Mouse (Mus musculus) layer of hippocampus, adult 18-20 months (tissue): ENCODE measurements around the gene Cmah. TPM values are rescaled to one million over a fixed set of nuclear protein-coding genes. Genes with fewer than 3 reads are reported as not detected.
"Not testable (repeated sequence)": the region's sequence is repeated elsewhere in the genome, so short reads cannot be mapped to it uniquely, and the experiment has no call there.

Source experiments
- DNase-seq, 2 experiments: peaks; one replicate each; pipeline ENCODE4 v3.0.0; 2022; ENCODE audit warnings: low spot score in 2 of 2
- total RNA-seq, 2 experiments: library from RNA; stranded (reverse); gene quantifications; 2 replicates each; pipeline ENCODE4 v1.2.3; 2021

The Cmah gene
- total RNA-seq, 2 experiments from 2014 or later, result 0.42 to 0.79 TPM

- no peak for DNase-seq
Measured at GRCm38 (mm10) chr13:24339907-24340306, 12.7 kb downstream of the Cmah start.

GRCm38 (mm10) chr13:24340462-24340861 is 13.3 kb downstream of the Cmah start:
- DNase-seq, result no peak

- DNase-seq, result no peak
Measured at GRCm38 (mm10) chr13:24342091-24342490, 14.9 kb downstream of the Cmah start.

- DNase-seq, result no peak
Measured at GRCm38 (mm10) chr13:24353004-24353403, 25.8 kb downstream of the Cmah start.

- no peak for DNase-seq
Measured at GRCm38 (mm10) chr13:24354751-24355150, 27.5 kb downstream of the Cmah start.

GRCm38 (mm10) chr13:24359181-24359580 is 32.0 kb downstream of the Cmah start:
- no peak for DNase-seq

GRCm38 (mm10) chr13:24365191-24365590 is 38.0 kb downstream of the Cmah start:
- no peak for DNase-seq

- no peak for DNase-seq
Measured at GRCm38 (mm10) chr13:24372893-24373599, 45.8 kb downstream of the Cmah start.

GRCm38 (mm10) chr13:24374606-24375005 is 47.4 kb downstream of the Cmah start:
- not testable (repeated sequence) for DNase-seq

GRCm38 (mm10) chr13:24375320-24376203 is 48.4 kb downstream of the Cmah start:
- no peak for DNase-seq

GRCm38 (mm10) chr13:24380713-24381112 is 53.5 kb downstream of the Cmah start:
- no peak for DNase-seq

- no peak for DNase-seq
Measured at GRCm38 (mm10) chr13:24383885-24384284, 56.7 kb downstream of the Cmah start.

- DNase-seq, result no peak
Measured at GRCm38 (mm10) chr13:24391892-24392291, 64.7 kb downstream of the Cmah start.

GRCm38 (mm10) chr13:24392655-24393054 is 65.5 kb downstream of the Cmah start:
- no peak for DNase-seq

GRCm38 (mm10) chr13:24393055-24393454 is 65.9 kb downstream of the Cmah start:
- no peak for DNase-seq

- no peak for DNase-seq
Measured at GRCm38 (mm10) chr13:24395815-24396214, 68.6 kb downstream of the Cmah start.

GRCm38 (mm10) chr13:24397181-24397580 is 70.0 kb downstream of the Cmah start:
- DNase-seq, result no peak

GRCm38 (mm10) chr13:24398488-24398887 is 71.3 kb downstream of the Cmah start:
- DNase-seq, result no peak

- not testable (repeated sequence) for DNase-seq
Measured at GRCm38 (mm10) chr13:24401821-24402220, 74.6 kb downstream of the Cmah start.

GRCm38 (mm10) chr13:24403054-24403453 is 75.8 kb downstream of the Cmah start:
- DNase-seq, result no peak

- no peak for DNase-seq
Measured at GRCm38 (mm10) chr13:24406847-24407246, 79.6 kb downstream of the Cmah start.

- no peak for DNase-seq
Measured at GRCm38 (mm10) chr13:24414635-24415206, 87.5 kb downstream of the Cmah start.
